Mouse (Mus musculus): ENCODE results near the gene Gm20683.

DNA sequence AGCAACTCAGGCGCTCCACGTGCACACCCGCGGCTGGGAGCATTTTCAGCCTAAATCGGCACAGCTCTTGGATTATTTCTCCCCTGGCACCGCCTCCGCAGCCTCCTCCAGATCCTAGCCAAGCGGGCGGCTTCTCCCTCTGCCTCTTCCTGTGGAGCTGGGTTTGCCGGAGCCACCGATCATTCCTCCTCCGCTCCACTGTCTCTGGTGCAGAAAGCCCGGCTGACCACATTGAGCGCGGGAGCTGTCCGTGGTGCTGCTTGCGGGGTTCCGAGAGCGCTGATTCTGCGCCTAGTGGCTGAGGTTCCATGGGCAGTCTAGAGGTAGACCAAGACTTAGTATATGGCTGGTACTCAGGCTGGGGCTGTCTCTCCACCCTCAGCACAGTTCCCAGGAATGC, 28.1 kb downstream of the Gm20683 start:
- peak; percentile 77 for TF ChIP-seq CTCF (IDR thresholded peaks at IDR 0.05; ENCODE audit: low read depth, low read length)
- no peak for TF ChIP-seq POLR2A (IDR thresholded peaks at IDR 0.05; ENCODE audit: extremely low read depth, insufficient read depth, low read length)

All from liver, adult 2 months (tissue).